Mouse (Mus musculus) cortical plate, adult 2 months (tissue): ENCODE results near the gene Card6.

Source experiments
- CTCF ChIP-seq: fragments of 200-500 bp; IDR thresholded peaks from 2 replicates; pipeline ENCODE4 v1.5.1; 2011; ENCODE audit warnings: mild to moderate bottlenecking, control low read depth, low read length; ENCODE audit not compliant: insufficient read depth; ENCODE audit errors: extremely low read depth
- POLR2A ChIP-seq: fragments of 200-500 bp; IDR thresholded peaks from 2 replicates; pipeline ENCODE4 v1.6.1; 2011; ENCODE audit warnings: mild to moderate bottlenecking, low read length, control low read depth; ENCODE audit not compliant: insufficient read depth; ENCODE audit errors: extremely low read depth

DNA sequence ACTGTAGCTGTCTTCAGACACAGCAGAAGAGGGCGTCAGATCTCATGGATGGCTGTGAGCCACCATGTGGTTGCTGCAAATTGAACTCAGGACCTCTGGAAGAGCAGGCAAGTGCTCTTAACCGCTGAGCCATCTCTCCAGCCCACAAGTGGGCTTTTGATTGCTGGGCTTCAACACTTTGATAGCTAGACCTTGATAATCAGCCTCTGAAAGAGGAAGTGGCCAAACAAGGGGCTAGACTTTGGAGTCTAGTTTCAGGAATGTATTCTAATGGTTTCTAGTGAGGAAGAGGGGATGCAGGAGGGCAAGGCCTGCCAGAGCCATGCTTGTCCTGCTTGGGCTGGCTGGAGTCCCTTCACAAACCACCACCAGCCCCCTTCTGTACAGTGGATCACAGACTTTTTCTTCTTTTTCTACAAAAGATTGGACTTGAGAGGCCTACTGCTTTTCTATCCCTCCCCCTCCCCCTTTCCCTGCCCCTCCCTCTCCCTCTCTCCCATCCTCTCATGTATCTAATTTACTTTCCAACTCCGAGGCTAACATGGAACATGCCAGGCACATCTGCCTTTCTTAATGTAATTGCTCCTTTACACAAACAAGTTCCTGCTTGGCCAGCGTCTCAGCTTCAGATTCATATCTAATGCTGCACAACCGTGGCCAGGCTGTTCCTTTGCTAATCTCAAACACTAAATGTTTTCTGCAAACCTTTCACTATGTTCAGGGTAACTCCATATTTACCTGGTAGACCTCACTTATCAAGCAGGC lies 20.0 kb upstream of the Card6 start:
- no peak for TF ChIP-seq CTCF
- no peak for TF ChIP-seq POLR2A
